Mouse (Mus musculus): ENCODE data around the gene Metap2. TPM values are rescaled to one million over a fixed set of nuclear protein-coding genes. Genes with fewer than 3 reads are reported as not detected.
"Not testable (repeated sequence)": the region's sequence is repeated elsewhere in the genome, so short reads cannot be mapped to it uniquely, and the experiment has no call there.

Metap2 gene
- polyA plus RNA-seq, 1 experiment = 205 TPM

DNA sequence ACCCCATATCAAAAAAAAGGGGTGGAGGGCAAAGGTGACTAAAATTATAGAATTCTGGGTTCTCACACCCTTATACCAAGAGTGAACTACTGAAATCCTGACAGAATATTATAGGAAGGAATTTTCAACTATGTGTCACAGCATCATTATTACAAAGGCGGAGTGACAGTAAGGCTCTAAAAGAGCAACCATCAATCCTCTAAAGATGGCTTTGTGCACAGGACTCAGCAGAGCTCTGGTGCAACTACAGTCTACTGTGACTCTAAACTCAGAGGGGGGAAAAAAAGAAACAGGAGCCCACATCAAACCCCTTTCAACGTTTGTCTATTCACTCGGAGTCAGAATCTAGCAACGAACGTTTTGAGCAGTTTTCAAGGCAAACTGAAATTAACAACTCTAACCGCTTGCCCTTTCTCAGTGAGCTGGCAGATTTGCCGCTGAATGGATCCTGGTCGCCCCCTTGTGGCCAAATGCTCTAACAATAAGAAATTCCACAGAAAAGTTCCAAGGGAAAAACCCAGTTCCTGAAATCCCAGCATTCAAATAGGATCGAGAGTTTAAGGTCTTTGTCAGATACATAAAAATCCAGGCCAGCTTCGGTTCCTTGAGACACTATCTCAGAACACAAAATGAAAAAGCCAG, 84.0 kb downstream of the Metap2 start:
- Histone ChIP-seq H3ac (ENCODE audit: control insufficient read depth, insufficient read length, low read depth) (peak overlapping the region; percentile 32), H3K36me3 (ENCODE audit: control insufficient read depth, insufficient read depth) (no peaks in the 10 kb centered on the region), H3K79me3 (ENCODE audit: low read depth) (no peaks in the 10 kb centered on the region), H3K79me2 (ENCODE audit: control insufficient read depth, insufficient read depth) (no peaks in the 10 kb centered on the region), H3K4me3 (ENCODE audit: insufficient read depth, poor library complexity, severe bottlenecking) (no peak overlapping the region), H3K27me3 (ENCODE audit: control insufficient read depth, insufficient read depth, insufficient read length) (no peaks in the 10 kb centered on the region)
- TF ChIP-seq MYOD1 (IDR thresholded peaks at IDR 0.05; ENCODE audit: control insufficient read depth, insufficient read length, low read depth) (no peak), USF1 (IDR thresholded peaks at IDR 0.05; ENCODE audit: low read depth) (no peak), MYOG (IDR thresholded peaks at IDR 0.05; ENCODE audit: control insufficient read depth, extremely low read depth, insufficient read length) (no peak), FOSL1 (IDR thresholded peaks at IDR 0.05; ENCODE audit: insufficient read depth, low read length, poor library complexity, severe bottlenecking) (no peak), CEBPB (IDR thresholded peaks at IDR 0.05; ENCODE audit: low read depth) (no peak), CTCF (IDR thresholded peaks at IDR 0.05; ENCODE audit: control insufficient read depth, insufficient read depth, insufficient read length) (no peak), MAX (IDR thresholded peaks at IDR 0.05) (no peak)

- Histone ChIP-seq H3K79me2 (ENCODE audit: control insufficient read depth, insufficient read depth) (no peaks in the 10 kb centered on the region), H3K4me3 (ENCODE audit: insufficient read depth, poor library complexity, severe bottlenecking) (no peak overlapping the region), H3K79me3 (ENCODE audit: low read depth) (no peaks in the 10 kb centered on the region), H3K36me3 (ENCODE audit: control insufficient read depth, insufficient read depth) (no peaks in the 10 kb centered on the region), H3K27me3 (ENCODE audit: control insufficient read depth, insufficient read depth, insufficient read length) (no peaks in the 10 kb centered on the region), H3ac (ENCODE audit: control insufficient read depth, insufficient read length, low read depth) (no peak overlapping the region)
- TF ChIP-seq USF1 (IDR thresholded peaks at IDR 0.05; ENCODE audit: low read depth) = no peak
Observed at GRCm38 (mm10) chr10:93812098-93812497, 84.8 kb downstream of the Metap2 start.

DNA sequence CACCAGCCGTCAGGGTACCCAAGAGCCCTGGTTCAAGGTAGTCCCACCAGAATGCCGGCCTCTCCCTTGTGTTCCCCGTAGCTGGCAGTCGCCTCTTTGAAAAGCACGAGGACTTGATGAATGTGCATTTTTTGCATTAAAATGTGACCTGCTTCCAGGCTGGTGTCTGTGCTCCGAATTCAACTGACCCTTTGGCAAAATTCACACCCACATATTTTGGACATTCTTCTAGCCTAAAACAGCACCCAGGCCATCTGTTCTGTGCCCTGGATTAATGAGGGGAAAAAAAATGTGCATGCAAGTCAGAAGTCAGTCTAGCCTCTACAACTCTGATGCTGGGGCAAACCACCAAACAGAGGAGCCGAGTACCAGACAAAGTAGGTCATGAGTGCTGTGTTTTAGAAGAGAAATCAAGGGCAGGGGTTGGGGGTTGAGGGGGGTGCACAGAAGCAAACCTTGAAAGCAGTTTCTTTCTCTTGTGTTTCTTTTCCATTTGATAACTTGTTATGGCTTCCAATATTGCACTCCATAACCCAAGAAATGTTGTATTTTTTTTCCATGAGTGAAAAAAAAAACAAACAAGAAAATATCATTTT, 86.2 kb downstream of the Metap2 start:
- no peak for TF ChIP-seq CTCF (IDR thresholded peaks at IDR 0.05; ENCODE audit: control insufficient read depth, insufficient read depth, insufficient read length)
- no peak for TF ChIP-seq MAX (IDR thresholded peaks at IDR 0.05)
- TF ChIP-seq MYOD1 (IDR thresholded peaks at IDR 0.05; ENCODE audit: control insufficient read depth, insufficient read length, low read depth) = no peak
- no peak for TF ChIP-seq USF1 (IDR thresholded peaks at IDR 0.05; ENCODE audit: low read depth)
- no peak for TF ChIP-seq FOSL1 (IDR thresholded peaks at IDR 0.05; ENCODE audit: insufficient read depth, low read length, poor library complexity, severe bottlenecking)
- TF ChIP-seq CEBPB (IDR thresholded peaks at IDR 0.05; ENCODE audit: low read depth) = no peak
- no peak for TF ChIP-seq MYOG (IDR thresholded peaks at IDR 0.05; ENCODE audit: control insufficient read depth, extremely low read depth, insufficient read length)
- H3K27me3 ChIP-seq (ENCODE audit: control insufficient read depth, insufficient read depth, insufficient read length) = no peaks in the 10 kb centered on the region

DNA sequence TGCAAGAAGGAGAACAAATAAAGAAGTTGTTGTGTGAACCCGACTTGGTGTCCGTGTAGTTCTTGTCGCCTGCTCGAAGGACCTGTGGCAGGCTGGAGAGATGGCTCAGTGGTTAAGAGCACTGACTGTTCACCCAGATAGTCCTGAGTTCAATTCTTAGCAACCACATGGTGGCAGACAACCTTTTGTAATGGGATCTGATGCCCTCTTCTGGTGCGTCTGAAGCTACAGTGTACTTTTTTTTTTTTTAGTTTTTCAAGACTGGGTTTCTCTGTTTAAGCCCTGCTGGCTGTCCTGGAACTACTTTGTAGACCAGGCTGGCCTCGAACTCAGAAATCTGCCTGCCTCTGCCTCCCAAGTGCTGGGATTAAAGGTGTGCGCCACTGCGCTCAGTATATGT, 87.5 kb downstream of the Metap2 start:
- H3ac ChIP-seq (ENCODE audit: control insufficient read depth, insufficient read length, low read depth); H3K27me3 ChIP-seq (ENCODE audit: control insufficient read depth, insufficient read depth, insufficient read length); H3K79me2 ChIP-seq (ENCODE audit: control insufficient read depth, insufficient read depth); H3K36me3 ChIP-seq (ENCODE audit: control insufficient read depth, insufficient read depth); H3K79me3 ChIP-seq (ENCODE audit: low read depth); H3K4me3 ChIP-seq (ENCODE audit: insufficient read depth, poor library complexity, severe bottlenecking): not testable (repeated sequence)

More for the DNA sequence above, 86.2 kb downstream of the Metap2 start:
- Histone ChIP-seq H3K79me3 (ENCODE audit: low read depth) (no peaks in the 10 kb centered on the region), H3K79me2 (ENCODE audit: control insufficient read depth, insufficient read depth) (no peaks in the 10 kb centered on the region), H3K4me3 (ENCODE audit: insufficient read depth, poor library complexity, severe bottlenecking) (no peak overlapping the region), H3K36me3 (ENCODE audit: control insufficient read depth, insufficient read depth) (no peaks in the 10 kb centered on the region), H3ac (ENCODE audit: control insufficient read depth, insufficient read length, low read depth) (no peak overlapping the region)

Other genes with a start within 250 kb of the Metap2 start
- 0.37 TPM for gene Usp44, start 65.5 kb downstream of the Metap2 start, polyA plus RNA-seq (2012; fragmentation: generic; extraction: Trizol)
- gene Vezt, start 138.7 kb upstream of the Metap2 start, polyA plus RNA-seq (2012; fragmentation: generic; extraction: Trizol) = 10.2 TPM
- 1.3 TPM for gene Fgd6, start 138.9 kb upstream of the Metap2 start, polyA plus RNA-seq (2012; fragmentation: generic; extraction: Trizol)

All from C2C12 (cell line).